Mouse (Mus musculus) heart, embryonic 14.5 days (tissue): Measurements from ENCODE around the gene Sfxn3. TPM values are rescaled to one million over a fixed set of nuclear protein-coding genes. Genes with fewer than 3 reads are reported as not detected.

ENCODE experiments used
- ATAC-seq: fragments of 200-750 bp; cut with Nextera tagmentation; 2 replicates; pipeline ENCODE4 v1.8.0; 2017; ENCODE audit warnings: low read depth, moderate TSS enrichment; ENCODE audit not compliant: insufficient number of reproducible peaks, insufficient read depth, low FRiP score
- H3K27ac ChIP-seq, 2 experiments: fragments of 200-500 bp in 1 of 2; fragments of 300-500 bp in 1 of 2; sonication (generic) in 1 of 2; replicated peaks in 1 of 2; 2 replicates each; pipeline ENCODE4 v1.5.1; 2012 to 2014; ENCODE audit warnings: low read depth in 2 of 2, low read length in 2 of 2, control low read depth in 1 of 2, mild to moderate bottlenecking in 1 of 2, mixed read lengths in 1 of 2; ENCODE audit not compliant: control insufficient read depth in 1 of 2, insufficient read depth in 1 of 2
- H3K27me3 ChIP-seq: fragments of 300-500 bp; sonication (generic); 2 replicates; pipeline ENCODE4 v1.6.1; 2014; ENCODE audit warnings: mild to moderate bottlenecking, low read length, control low read depth; ENCODE audit not compliant: control insufficient read depth, insufficient read depth
- H3K36me3 ChIP-seq: fragments of 300-500 bp; sonication (generic); 2 replicates; pipeline ENCODE4 v1.6.1; 2014; ENCODE audit warnings: mild to moderate bottlenecking, control low read depth, low read length, mixed read lengths; ENCODE audit not compliant: control insufficient read depth, insufficient read depth
- H3K4me1 ChIP-seq, 2 experiments: fragments of 200-500 bp in 1 of 2; fragments of 300-500 bp in 1 of 2; sonication (generic) in 1 of 2; 2 replicates each; pipeline ENCODE4 v1.6.1; 2012 to 2014; ENCODE audit warnings: low read length in 2 of 2, control low read depth in 1 of 2, mixed read lengths in 1 of 2; ENCODE audit not compliant: control insufficient read depth in 2 of 2, insufficient read depth in 2 of 2
- H3K4me2 ChIP-seq: fragments of 300-500 bp; sonication (generic); 2 replicates; pipeline ENCODE4 v1.6.1; 2014; ENCODE audit warnings: mild to moderate bottlenecking, low read length
- H3K4me3 ChIP-seq, 2 experiments: fragments of 200-500 bp in 1 of 2; fragments of 300-500 bp in 1 of 2; sonication (generic) in 1 of 2; 2 replicates each; pipeline ENCODE4 v1.5.1; 2012 to 2014; ENCODE audit warnings: low read length in 2 of 2, mild to moderate bottlenecking in 2 of 2, control low read depth in 1 of 2, low read depth in 1 of 2, moderate library complexity in 1 of 2; ENCODE audit not compliant: control insufficient read depth in 1 of 2, insufficient read depth in 1 of 2
- H3K9ac ChIP-seq: fragments of 300-500 bp; sonication (generic); 2 replicates; pipeline ENCODE4 v1.6.1; 2014; ENCODE audit warnings: mild to moderate bottlenecking, low read length
- H3K9me3 ChIP-seq: fragments of 300-500 bp; sonication (generic); 2 replicates; pipeline ENCODE4 v1.6.1; 2016; ENCODE audit warnings: low read length, control low read depth; ENCODE audit not compliant: control insufficient read depth
- WGBS: fragments of 180-500 bp; shearing (Covaris S2); extraction: QIAGEN DNeasy Blood & Tissue Kit; methylation state at CpG from one replicate; pipeline ENCODE4 v1.1.7; 2014; 5-methylcytosine and 5-hydroxymethylcytosine counted together
- polyA plus RNA-seq: library from polyadenylated mRNA; unstranded; fragments of >200 nt; fragmentation: Nextera tagmentation; extraction: Ambion mirVana; gene quantifications from 2 replicates; pipeline ENCODE4 v1.2.1, GENCODE M21; 2014

Gene Sfxn3
- polyA plus RNA-seq = 17.6 and 18.2 TPM in 2 replicates

- peak within 1 kb of the TSS; percentile 79 for H3K4me2 ChIP-seq
- peaks cover 27% of the 10 kb centered on the region for H3K36me3 ChIP-seq
- peak within 1 kb of the TSS; percentile 56 to 59 for H3K4me3 ChIP-seq
- H3K9ac ChIP-seq = peak within 1 kb of the TSS; percentile 80
- peaks cover 33% of the 10 kb centered on the region for H3K27me3 ChIP-seq
- H3K9me3 ChIP-seq = no peaks in the 10 kb centered on the region
- H3K27ac ChIP-seq = peak within 1 kb of the TSS; percentile 88 to 91
- WGBS = 0% methylated on average over 26 of the region's 26 CpGs
- ATAC-seq = peak; percentile 74
- peaks cover 7 to 21% of the 10 kb centered on the region in 2 experiments for H3K4me1 ChIP-seq
Observed at GRCm38 (mm10) chr19:45047417-45047934, at the start of gene Sfxn3. TSS of gene Sfxn3 (plus strand) at chr19:45047503.

- 0 out of 2 replicates have a peak, but pooled peaks cover 4% of the 10 kb centered on the region for H3K36me3 ChIP-seq
- H3K9me3 ChIP-seq = no peaks in the 10 kb centered on the region
- ATAC-seq = no peak
- H3K27me3 ChIP-seq = no peaks in the 10 kb centered on the region
- H3K4me3 ChIP-seq = no peak overlapping the region
- no peak overlapping the region for H3K4me2 ChIP-seq
- H3K9ac ChIP-seq = no peak overlapping the region
- 74% methylated on average over 11 of the region's 11 CpGs for WGBS
- no peak overlapping the region for H3K27ac ChIP-seq
- H3K4me1 ChIP-seq = no peaks in the 10 kb centered on the region
Observed at GRCm38 (mm10) chr19:44997786-44998185, 49.5 kb upstream of the Sfxn3 start.

- Histone ChIP-seq H3K9me3 (no peaks in the 10 kb centered on the region), H3K9ac (no peak overlapping the region), H3K4me1 (no peaks in the 10 kb centered on the region), H3K4me3 (no peak overlapping the region), H3K27ac (no peak overlapping the region), H3K27me3 (no peaks in the 10 kb centered on the region), H3K36me3 (peaks cover 22% of the 10 kb centered on the region), H3K4me2 (no peak overlapping the region)
- WGBS = 81% methylated on average over 8 of the region's 8 CpGs
- no peak for ATAC-seq
Observed at GRCm38 (mm10) chr19:44999647-45000046, 47.7 kb upstream of the Sfxn3 start.

- H3K36me3 ChIP-seq = peaks cover 29% of the 10 kb centered on the region
- WGBS = 55% methylated on average over 3 of the region's 3 CpGs
- H3K4me3 ChIP-seq = no peak overlapping the region
- H3K4me2 ChIP-seq = no peak overlapping the region
- peaks cover 6 to 14% of the 10 kb centered on the region in 2 experiments for H3K4me1 ChIP-seq
- H3K9me3 ChIP-seq = no peaks in the 10 kb centered on the region
- no peak overlapping the region for H3K9ac ChIP-seq
- ATAC-seq = no peak
- no peak overlapping the region for H3K27ac ChIP-seq
- no peaks in the 10 kb centered on the region for H3K27me3 ChIP-seq
Observed at GRCm38 (mm10) chr19:45002301-45002700, 45.0 kb upstream of the Sfxn3 start.

GRCm38 (mm10) chr19:45003740-45004516, 43.4 kb upstream of the Sfxn3 start:
- H3K4me2 ChIP-seq = no peak overlapping the region
- ATAC-seq = no peak
- H3K9ac ChIP-seq = no peak overlapping the region
- H3K9me3 ChIP-seq = no peaks in the 10 kb centered on the region
- H3K27ac ChIP-seq = no peak overlapping the region
- no peaks in the 10 kb centered on the region for H3K27me3 ChIP-seq
- peaks cover 10 to 19% of the 10 kb centered on the region in 2 experiments for H3K4me1 ChIP-seq
- WGBS = 86% methylated on average over 7 of the region's 7 CpGs
- H3K4me3 ChIP-seq = no peak overlapping the region
- H3K36me3 ChIP-seq = peaks cover 36% of the 10 kb centered on the region

- Histone ChIP-seq H3K9me3 (no peaks in the 10 kb centered on the region), H3K27me3 (no peaks in the 10 kb centered on the region), H3K4me1 (peaks cover 10 to 19% of the 10 kb centered on the region in 2 experiments), H3K9ac (peak within 1 kb of the TSS; percentile 79), H3K27ac (peak within 1 kb of the TSS; percentile 73 to 76), H3K4me3 (peak within 1 kb of the TSS; percentile 95 to 100), H3K4me2 (peak within 1 kb of the TSS; percentile 72), H3K36me3 (peaks cover 49% of the 10 kb centered on the region)
- 8% methylated on average over 16 of the region's 16 CpGs for WGBS
- no peak for ATAC-seq
Observed at GRCm38 (mm10) chr19:45005444-45005843, 41.9 kb upstream of the Sfxn3 start, which contains the start of gene Twnk. TSS of gene Twnk (plus strand) at chr19:45005663.

GRCm38 (mm10) chr19:45005957-45006712, 41.2 kb upstream of the Sfxn3 start, which contains the start of gene Mrpl43:
TSS of gene Mrpl43 (minus strand) at chr19:45006442.
- H3K36me3 ChIP-seq = peaks cover 55% of the 10 kb centered on the region
- peak within 1 kb of the TSS; percentile 72 for H3K4me2 ChIP-seq
- H3K9ac ChIP-seq = peak within 1 kb of the TSS; percentile 79
- H3K27me3 ChIP-seq = no peaks in the 10 kb centered on the region
- no peaks in the 10 kb centered on the region for H3K9me3 ChIP-seq
- H3K27ac ChIP-seq = peak within 1 kb of the TSS; percentile 73 to 76
- peaks cover 10 to 19% of the 10 kb centered on the region in 2 experiments for H3K4me1 ChIP-seq
- ATAC-seq = peak; percentile 85
- WGBS = under 1% methylated on average over 82 of the region's 82 CpGs
- peak within 1 kb of the TSS; percentile 95 to 100 for H3K4me3 ChIP-seq
